Mouse (Mus musculus): ENCODE results near the gene Ptprg.

The Ptprg gene

GRCm38 (mm10) chr14:12107459-12107858 is 554.1 kb downstream of the Ptprg start:
- DNase-seq = no peak

- DNase-seq = no peak
These were observed 554.7 kb downstream of the Ptprg start for GRCm38 (mm10) chr14:12107991-12108390.

- DNase-seq = peak; percentile 30
These were observed 559.2 kb downstream of the Ptprg start for GRCm38 (mm10) chr14:12112548-12113011.

GRCm38 (mm10) chr14:12113326-12113725 is 560.0 kb downstream of the Ptprg start:
- DNase-seq = no peak

GRCm38 (mm10) chr14:12114016-12114415 is 560.7 kb downstream of the Ptprg start:
- no peak for DNase-seq

GRCm38 (mm10) chr14:12119260-12119659 is 565.9 kb downstream of the Ptprg start:
- no peak for DNase-seq

- no peak for DNase-seq
These were observed 568.6 kb downstream of the Ptprg start for GRCm38 (mm10) chr14:12121906-12122305.

GRCm38 (mm10) chr14:12124682-12125081 is 571.4 kb downstream of the Ptprg start:
- no peak for DNase-seq

- DNase-seq = no peak
These were observed 574.6 kb downstream of the Ptprg start for GRCm38 (mm10) chr14:12127951-12128350.

- no peak for DNase-seq
These were observed 578.8 kb downstream of the Ptprg start for GRCm38 (mm10) chr14:12132046-12132615.

GRCm38 (mm10) chr14:12133163-12133562 is 579.8 kb downstream of the Ptprg start:
- no peak for DNase-seq

- no peak for DNase-seq
These were observed 581.2 kb downstream of the Ptprg start for GRCm38 (mm10) chr14:12134504-12134903.

- DNase-seq = no peak
These were observed 583.2 kb downstream of the Ptprg start for GRCm38 (mm10) chr14:12136536-12136935.

- peak; percentile 84 for DNase-seq
These were observed 586.5 kb downstream of the Ptprg start for GRCm38 (mm10) chr14:12139643-12140481.

GRCm38 (mm10) chr14:12143941-12144485 is 590.7 kb downstream of the Ptprg start:
- DNase-seq = no peak

GRCm38 (mm10) chr14:12145919-12146318 is 592.6 kb downstream of the Ptprg start:
- DNase-seq = no peak

- DNase-seq = no peak
These were observed 596.2 kb downstream of the Ptprg start for GRCm38 (mm10) chr14:12149529-12149928.

GRCm38 (mm10) chr14:12151927-12152326 is 598.6 kb downstream of the Ptprg start:
- DNase-seq = peak; percentile 64

- no peak for DNase-seq
These were observed 599.4 kb downstream of the Ptprg start for GRCm38 (mm10) chr14:12152748-12153147.

GRCm38 (mm10) chr14:12153599-12153998 is 600.3 kb downstream of the Ptprg start:
- no peak for DNase-seq

GRCm38 (mm10) chr14:12161738-12162310 is 608.5 kb downstream of the Ptprg start:
- no peak for DNase-seq

- DNase-seq = no peak
These were observed 609.1 kb downstream of the Ptprg start for GRCm38 (mm10) chr14:12162331-12162854.

GRCm38 (mm10) chr14:12163196-12163595 is 609.9 kb downstream of the Ptprg start:
- DNase-seq = peak; percentile 14
